Mouse (Mus musculus): Measurements from ENCODE around the gene Glmn. TPM values are rescaled to one million over a fixed set of nuclear protein-coding genes. Genes with fewer than 3 reads are reported as not detected.

The Glmn gene
- 42.0 and 47.6 TPM in 2 replicates for polyA plus RNA-seq (2014; fragmentation: Nextera tagmentation; extraction: Ambion mirVana)

- no peaks in the 10 kb centered on the region for H3K9me3 ChIP-seq (ENCODE audit: control insufficient read depth, low read length)
- peaks cover 4% of the 10 kb centered on the region; the same call in 1 of the 2 replicates for H3K4me1 ChIP-seq (ENCODE audit: control insufficient read depth, insufficient read depth, low read length)
- H3K27me3 ChIP-seq (ENCODE audit: control insufficient read depth, insufficient read depth, low read length), result no peaks in the 10 kb centered on the region
- peaks cover 3% of the 10 kb centered on the region for H3K36me3 ChIP-seq (ENCODE audit: control insufficient read depth, insufficient read depth, low read length)
- peak; percentile 96 for ATAC-seq (ENCODE audit: low read depth)
- under 1% methylated on average over 48 of the region's 64 CpGs for WGBS
- H3K4me2 ChIP-seq (ENCODE audit: low read depth, low read length), result peak within 1 kb of the TSS; percentile 72
- peak within 1 kb of the TSS; percentile 72 for H3K9ac ChIP-seq (replicated peaks; ENCODE audit: low read depth, low read length)
- peak within 1 kb of the TSS; percentile 75 for H3K27ac ChIP-seq (ENCODE audit: low read depth, low read length)
- H3K4me3 ChIP-seq (ENCODE audit: low read depth, low read length), result peak within 1 kb of the TSS; percentile 50
Measured at GRCm38 (mm10) chr5:107597301-107598077, at the start of gene Glmn, which contains the start of gene Rpap2. Glmn (minus strand) TSS chr5:107597888. Rpap2 (plus strand) TSS chr5:107597373.

DNA sequence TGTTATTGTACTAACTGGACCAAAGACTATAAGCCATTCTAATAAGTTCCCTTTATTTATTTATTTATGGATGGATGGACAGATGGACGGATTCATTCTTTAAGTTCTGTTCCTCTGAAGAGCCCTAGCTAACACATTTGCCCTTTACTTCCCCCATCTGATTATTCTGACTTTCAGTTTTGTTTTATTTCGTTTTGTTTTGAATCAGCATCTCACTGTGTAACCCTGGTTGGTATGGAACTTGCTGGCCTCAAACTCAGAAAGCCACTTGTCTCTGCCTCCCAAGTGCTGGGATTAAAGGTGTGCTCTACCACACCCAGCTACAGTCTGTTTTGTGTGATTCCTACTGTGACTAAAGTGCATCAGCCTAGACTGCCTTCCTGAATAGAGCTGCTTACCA, 48.2 kb upstream of the Glmn start:
- WGBS, result 93% methylated on average over 2 of the region's 2 CpGs
- Histone ChIP-seq H3K4me2 (ENCODE audit: low read depth, low read length) (no peak overlapping the region), H3K36me3 (ENCODE audit: control insufficient read depth, insufficient read depth, low read length) (no peaks in the 10 kb centered on the region), H3K9ac (replicated peaks; ENCODE audit: low read depth, low read length) (no peak overlapping the region), H3K4me1 (ENCODE audit: control insufficient read depth, insufficient read depth, low read length) (no peaks in the 10 kb centered on the region), H3K4me3 (ENCODE audit: low read depth, low read length) (no peak overlapping the region), H3K27me3 (ENCODE audit: control insufficient read depth, insufficient read depth, low read length) (no peaks in the 10 kb centered on the region), H3K27ac (ENCODE audit: low read depth, low read length) (no peak overlapping the region), H3K9me3 (ENCODE audit: control insufficient read depth, low read length) (no peaks in the 10 kb centered on the region)
- no peak for ATAC-seq (ENCODE audit: low read depth)

DNA sequence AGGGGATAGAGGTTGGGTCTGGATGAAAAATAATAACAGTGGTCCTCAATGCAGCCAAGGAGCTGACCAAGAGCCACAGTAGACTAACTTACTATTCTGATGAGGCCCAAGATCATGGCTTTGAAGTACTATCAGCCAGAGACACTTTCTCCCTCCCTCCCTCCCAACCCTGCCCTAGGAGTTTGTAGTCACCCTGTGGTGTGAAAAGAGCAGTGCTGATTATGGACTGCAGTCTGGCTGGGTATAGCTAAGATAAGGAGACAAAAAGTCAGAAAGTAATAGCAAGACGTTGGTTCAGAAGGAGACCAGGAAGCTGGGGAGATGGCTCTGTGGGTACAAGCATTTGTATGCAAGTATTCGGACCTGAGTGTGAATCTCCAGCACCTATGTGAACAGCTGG, 46.9 kb upstream of the Glmn start:
- no peaks in the 10 kb centered on the region for H3K4me1 ChIP-seq (ENCODE audit: control insufficient read depth, insufficient read depth, low read length)
- H3K4me3 ChIP-seq (ENCODE audit: low read depth, low read length), result no peak overlapping the region
- H3K27ac ChIP-seq (ENCODE audit: low read depth, low read length), result no peak overlapping the region
- H3K36me3 ChIP-seq (ENCODE audit: control insufficient read depth, insufficient read depth, low read length), result no peaks in the 10 kb centered on the region
- H3K27me3 ChIP-seq (ENCODE audit: control insufficient read depth, insufficient read depth, low read length), result no peaks in the 10 kb centered on the region
- 91% methylated on average over 2 of the region's 2 CpGs for WGBS
- ATAC-seq (ENCODE audit: low read depth), result no peak
- H3K9ac ChIP-seq (replicated peaks; ENCODE audit: low read depth, low read length), result no peak overlapping the region
- H3K4me2 ChIP-seq (ENCODE audit: low read depth, low read length), result no peak overlapping the region
- no peaks in the 10 kb centered on the region for H3K9me3 ChIP-seq (ENCODE audit: control insufficient read depth, low read length)

DNA sequence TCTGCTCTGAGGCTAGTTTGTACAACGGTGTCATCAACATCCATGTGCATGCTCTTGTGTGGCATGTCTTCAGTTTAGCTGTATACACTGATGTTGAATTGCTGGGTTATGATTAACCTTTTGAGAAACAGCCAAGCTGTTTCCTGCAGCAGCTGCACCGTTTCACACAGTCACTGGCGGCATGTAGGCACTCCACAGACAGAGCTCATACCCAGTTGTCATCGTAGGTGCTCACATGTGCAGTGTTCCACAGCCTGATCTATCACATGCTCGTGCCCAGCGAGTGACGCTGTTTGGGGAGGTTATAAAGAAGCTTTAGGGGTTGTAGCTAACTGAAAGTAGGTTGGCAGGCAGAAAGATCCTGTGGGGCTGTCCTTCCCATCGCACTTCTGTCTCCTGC, 40.7 kb upstream of the Glmn start:
- Histone ChIP-seq H3K4me1 (ENCODE audit: control insufficient read depth, insufficient read depth, low read length) (no peaks in the 10 kb centered on the region), H3K4me3 (ENCODE audit: low read depth, low read length) (no peak overlapping the region), H3K27ac (ENCODE audit: low read depth, low read length) (no peak overlapping the region), H3K36me3 (ENCODE audit: control insufficient read depth, insufficient read depth, low read length) (0 out of 2 replicates have a peak, but pooled peaks cover 4% of the 10 kb centered on the region), H3K9me3 (ENCODE audit: control insufficient read depth, low read length) (no peaks in the 10 kb centered on the region), H3K4me2 (ENCODE audit: low read depth, low read length) (no peak overlapping the region), H3K9ac (replicated peaks; ENCODE audit: low read depth, low read length) (no peak overlapping the region), H3K27me3 (ENCODE audit: control insufficient read depth, insufficient read depth, low read length) (no peaks in the 10 kb centered on the region)
- ATAC-seq (ENCODE audit: low read depth), result no peak
- 91% methylated on average over 8 of the region's 8 CpGs for WGBS

DNA sequence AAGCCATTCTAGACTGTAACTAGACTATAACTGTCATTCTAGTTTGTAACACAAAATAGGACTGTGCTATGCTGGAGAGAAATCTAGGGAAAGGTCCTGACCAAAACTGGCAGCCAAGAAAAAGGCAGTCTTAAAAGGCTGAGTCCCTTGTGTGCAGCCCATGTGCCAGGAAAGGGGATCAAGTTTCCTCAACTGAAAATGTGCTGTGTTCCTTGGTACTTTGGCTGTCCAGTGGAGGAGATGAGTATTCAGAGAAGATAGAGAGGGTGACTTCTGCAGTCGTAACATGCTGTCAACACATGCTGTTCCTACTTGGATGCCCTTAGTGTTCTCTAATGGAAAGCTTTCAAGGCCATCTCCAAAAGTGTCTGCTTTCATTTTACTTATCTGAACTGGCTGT, 39.4 kb upstream of the Glmn start:
- H3K9ac ChIP-seq (replicated peaks; ENCODE audit: low read depth, low read length), result no peak overlapping the region
- H3K36me3 ChIP-seq (ENCODE audit: control insufficient read depth, insufficient read depth, low read length), result 0 out of 2 replicates have a peak, but pooled peaks cover 4% of the 10 kb centered on the region
- no peak overlapping the region for H3K4me3 ChIP-seq (ENCODE audit: low read depth, low read length)
- H3K4me1 ChIP-seq (ENCODE audit: control insufficient read depth, insufficient read depth, low read length), result no peaks in the 10 kb centered on the region
- WGBS, result 85% methylated on average over 1 of the region's 1 CpGs
- no peaks in the 10 kb centered on the region for H3K27me3 ChIP-seq (ENCODE audit: control insufficient read depth, insufficient read depth, low read length)
- ATAC-seq (ENCODE audit: low read depth), result no peak
- H3K27ac ChIP-seq (ENCODE audit: low read depth, low read length), result no peak overlapping the region
- H3K4me2 ChIP-seq (ENCODE audit: low read depth, low read length), result no peak overlapping the region
- no peaks in the 10 kb centered on the region for H3K9me3 ChIP-seq (ENCODE audit: control insufficient read depth, low read length)

DNA sequence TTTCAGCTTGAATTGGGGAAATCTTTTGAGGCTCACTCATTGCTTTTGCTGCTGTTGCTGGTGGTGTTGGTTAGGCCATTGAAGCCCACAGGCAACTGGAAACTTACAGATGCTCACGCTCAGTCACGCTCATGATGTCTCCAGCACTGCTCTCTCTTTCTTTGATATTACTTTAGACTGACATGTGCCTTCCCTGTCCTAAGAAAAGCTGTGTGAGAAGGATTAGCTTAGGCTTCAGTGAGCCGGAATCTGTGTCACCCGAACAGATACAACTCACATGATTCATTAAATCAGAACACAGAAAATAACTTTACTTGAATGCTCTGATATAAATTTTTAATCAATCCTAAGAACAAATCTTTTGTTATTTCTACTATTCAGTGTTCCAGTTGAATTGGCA, 36.0 kb upstream of the Glmn start:
- H3K27ac ChIP-seq (ENCODE audit: low read depth, low read length), result no peak overlapping the region
- no peak overlapping the region for H3K4me3 ChIP-seq (ENCODE audit: low read depth, low read length)
- H3K9ac ChIP-seq (replicated peaks; ENCODE audit: low read depth, low read length), result no peak overlapping the region
- no peaks in the 10 kb centered on the region for H3K27me3 ChIP-seq (ENCODE audit: control insufficient read depth, insufficient read depth, low read length)
- ATAC-seq (ENCODE audit: low read depth), result no peak
- 94% methylated on average over 4 of the region's 4 CpGs for WGBS
- 0 out of 2 replicates have a peak, but pooled peaks cover 4% of the 10 kb centered on the region for H3K36me3 ChIP-seq (ENCODE audit: control insufficient read depth, insufficient read depth, low read length)
- H3K9me3 ChIP-seq (ENCODE audit: control insufficient read depth, low read length), result no peaks in the 10 kb centered on the region
- no peak overlapping the region for H3K4me2 ChIP-seq (ENCODE audit: low read depth, low read length)
- no peaks in the 10 kb centered on the region for H3K4me1 ChIP-seq (ENCODE audit: control insufficient read depth, insufficient read depth, low read length)

DNA sequence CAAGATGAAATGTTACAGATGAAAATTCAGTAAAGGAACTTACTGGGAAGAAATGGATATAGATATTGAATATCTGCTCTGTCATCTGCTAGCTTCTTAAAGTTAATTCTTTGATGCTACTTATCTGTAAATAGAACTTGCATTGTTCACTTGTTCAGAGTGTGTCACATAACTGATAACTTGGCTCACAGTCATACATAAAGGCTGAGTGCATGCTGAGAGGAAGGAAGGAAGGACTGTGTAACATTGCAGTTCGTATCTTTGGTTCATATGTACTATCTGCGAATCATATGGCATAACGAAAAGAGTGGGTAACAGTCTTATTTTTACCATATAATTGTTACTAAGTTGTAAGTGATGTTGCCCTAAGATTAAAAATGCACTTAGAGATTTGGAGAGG, 23.6 kb upstream of the Glmn start:
- H3K36me3 ChIP-seq (ENCODE audit: control insufficient read depth, insufficient read depth, low read length), result peaks cover 7% of the 10 kb centered on the region; the same call in 1 of the 2 replicates

DNA sequence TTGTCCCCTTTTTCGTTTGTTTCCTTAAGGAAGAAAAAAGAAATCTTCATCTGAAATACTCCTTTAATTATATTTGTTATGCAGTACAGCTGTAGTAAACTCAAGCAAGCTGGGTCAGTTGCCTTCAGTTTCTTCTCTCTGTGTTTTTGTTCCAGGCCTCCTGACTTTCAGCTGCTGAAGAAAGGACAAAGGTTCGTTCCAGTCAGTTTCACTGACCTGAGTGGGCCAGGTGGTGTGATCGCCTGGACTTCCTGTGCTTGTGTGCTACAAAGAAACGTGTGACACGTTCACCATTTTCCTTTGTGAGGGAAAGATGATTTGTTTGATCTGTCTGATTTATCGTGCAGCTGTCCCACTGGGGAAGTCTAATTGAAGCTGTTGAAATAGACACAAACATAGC, 20.3 kb upstream of the Glmn start:
- Histone ChIP-seq H3K9me3 (ENCODE audit: control insufficient read depth, low read length) (no peaks in the 10 kb centered on the region), H3K27me3 (ENCODE audit: control insufficient read depth, insufficient read depth, low read length) (no peaks in the 10 kb centered on the region), H3K4me3 (ENCODE audit: low read depth, low read length) (no peak overlapping the region), H3K27ac (ENCODE audit: low read depth, low read length) (no peak overlapping the region), H3K4me2 (ENCODE audit: low read depth, low read length) (no peak overlapping the region), H3K36me3 (ENCODE audit: control insufficient read depth, insufficient read depth, low read length) (peaks cover 7% of the 10 kb centered on the region; the same call in 1 of the 2 replicates), H3K9ac (replicated peaks; ENCODE audit: low read depth, low read length) (no peak overlapping the region), H3K4me1 (ENCODE audit: control insufficient read depth, insufficient read depth, low read length) (no peaks in the 10 kb centered on the region)
- no peak for ATAC-seq (ENCODE audit: low read depth)
- WGBS, result 77% methylated on average over 6 of the region's 6 CpGs

More for the DNA sequence above, 23.6 kb upstream of the Glmn start:
- no peaks in the 10 kb centered on the region for H3K27me3 ChIP-seq (ENCODE audit: control insufficient read depth, insufficient read depth, low read length)
- whole genome bisulfite sequencing, result 95% methylated on average over 3 of the region's 3 CpGs
- H3K4me1 ChIP-seq (ENCODE audit: control insufficient read depth, insufficient read depth, low read length), result no peaks in the 10 kb centered on the region
- no peak overlapping the region for H3K9ac ChIP-seq (replicated peaks; ENCODE audit: low read depth, low read length)
- no peak for ATAC-seq (ENCODE audit: low read depth)
- H3K9me3 ChIP-seq (ENCODE audit: control insufficient read depth, low read length), result no peaks in the 10 kb centered on the region
- H3K4me2 ChIP-seq (ENCODE audit: low read depth, low read length), result no peak overlapping the region
- H3K27ac ChIP-seq (ENCODE audit: low read depth, low read length), result no peak overlapping the region
- no peak overlapping the region for H3K4me3 ChIP-seq (ENCODE audit: low read depth, low read length)

GRCm38 (mm10) chr5:107611224-107611623, 13.5 kb upstream of the Glmn start:
- 6% methylated on average over 2 of the region's 2 CpGs for WGBS
- Histone ChIP-seq H3K27ac (ENCODE audit: low read depth, low read length) (no peak overlapping the region), H3K4me2 (ENCODE audit: low read depth, low read length) (no peak overlapping the region), H3K4me1 (ENCODE audit: control insufficient read depth, insufficient read depth, low read length) (no peaks in the 10 kb centered on the region), H3K36me3 (ENCODE audit: control insufficient read depth, insufficient read depth, low read length) (peaks cover 3% of the 10 kb centered on the region; the same call in 1 of the 2 replicates), H3K9ac (replicated peaks; ENCODE audit: low read depth, low read length) (no peak overlapping the region), H3K9me3 (ENCODE audit: control insufficient read depth, low read length) (no peaks in the 10 kb centered on the region), H3K4me3 (ENCODE audit: low read depth, low read length) (no peak overlapping the region), H3K27me3 (ENCODE audit: control insufficient read depth, insufficient read depth, low read length) (no peaks in the 10 kb centered on the region)
- peak; percentile 72; the same call in 1 of the 2 replicates for ATAC-seq (ENCODE audit: low read depth)

Data from neural tube, embryonic 14.5 days (tissue).